Mouse (Mus musculus) MEL (cell line): ENCODE measurements around the gene Itga9. TPM values are rescaled to one million over a fixed set of nuclear protein-coding genes. Genes with fewer than 3 reads are reported as not detected.

Experiments used
- DNase-seq: peaks from one replicate; pipeline ENCODE4 v3.0.0; 2011; ENCODE audit warnings: low read depth, low spot score
- H3K27ac ChIP-seq: 2 replicates; pipeline ENCODE4 v1.5.1; 2012; ENCODE audit warnings: low read depth, mild to moderate bottlenecking, control low read depth, low read length, moderate library complexity; ENCODE audit not compliant: control insufficient read depth
- H3K27me3 ChIP-seq, 2 experiments: fragments of 150-350 bp in 1 of 2; sonication (generic) in 1 of 2; 2 replicates each; pipeline ENCODE4 v1.6.1; 2012; ENCODE audit warnings: low read length in 2 of 2, mild to moderate bottlenecking in 2 of 2, improper control_type of control experiment in 1 of 2, moderate library complexity in 1 of 2; ENCODE audit not compliant: insufficient read depth in 2 of 2, control insufficient read depth in 1 of 2
- H3K36me3 ChIP-seq, 2 experiments: 2 replicates each; pipeline ENCODE4 v1.6.1; 2012 to 2014; ENCODE audit warnings: low read length in 2 of 2, improper control_type of control experiment in 1 of 2, inconsistent platforms in 1 of 2, mild to moderate bottlenecking in 1 of 2; ENCODE audit not compliant: insufficient read depth in 2 of 2, control insufficient read depth in 1 of 2
- H3K4me1 ChIP-seq, 2 experiments: fragments of 150-350 bp in 1 of 2; sonication (generic) in 1 of 2; 2 replicates each; pipeline ENCODE4 v1.6.1; 2012; ENCODE audit warnings: low read length in 2 of 2, improper control_type of control experiment in 1 of 2, mild to moderate bottlenecking in 1 of 2; ENCODE audit not compliant: insufficient read depth in 2 of 2, control insufficient read depth in 1 of 2
- H3K4me3 ChIP-seq, 2 experiments: fragments of 150-350 bp in 1 of 2; sonication (generic) in 1 of 2; 2 replicates each; pipeline ENCODE4 v1.5.1; 2012; ENCODE audit warnings: low read depth in 2 of 2, low read length in 2 of 2, mild to moderate bottlenecking in 2 of 2, moderate library complexity in 2 of 2, control low read depth in 1 of 2, improper control_type of control experiment in 1 of 2; ENCODE audit not compliant: control insufficient read depth in 1 of 2, insufficient read depth in 1 of 2
- H3K79me2 ChIP-seq: 2 replicates; pipeline ENCODE4 v1.6.1; 2012; ENCODE audit warnings: mild to moderate bottlenecking, low read length, moderate library complexity; ENCODE audit not compliant: control insufficient read depth, poor library complexity, insufficient read depth
- H3K9ac ChIP-seq: 2 replicates; pipeline ENCODE4 v1.6.1; 2012; ENCODE audit warnings: low read depth, mild to moderate bottlenecking, control low read depth, low read length, moderate library complexity; ENCODE audit not compliant: control insufficient read depth, poor library complexity, severe bottlenecking
- H3K9me3 ChIP-seq: fragments of 150-350 bp; sonication (generic); replicated peaks from 2 replicates; pipeline ENCODE4 v1.6.1; 2012; ENCODE audit warnings: mild to moderate bottlenecking, low read length, improper control_type of control experiment, moderate library complexity; ENCODE audit not compliant: insufficient read depth
- BHLHE40 ChIP-seq: IDR thresholded peaks from 2 replicates; pipeline ENCODE4 v1.6.1; 2012; ENCODE audit warnings: low read depth, mild to moderate bottlenecking, inconsistent platforms, low read length, improper control_type of control experiment, borderline replicate concordance
- CHD2 ChIP-seq: IDR thresholded peaks from 2 replicates; pipeline ENCODE4 v1.6.1; 2011; ENCODE audit warnings: low read length, improper control_type of control experiment
- E2F4 ChIP-seq: IDR thresholded peaks from 2 replicates; pipeline ENCODE4 v1.6.1; 2011; ENCODE audit warnings: low read depth, low read length, improper control_type of control experiment, borderline replicate concordance
- EP300 ChIP-seq, 2 experiments: IDR thresholded peaks; 2 replicates each; pipeline ENCODE4 v1.6.1; 2011; ENCODE audit warnings: improper control_type of control experiment in 2 of 2, low read length in 2 of 2, low read depth in 1 of 2, mild to moderate bottlenecking in 1 of 2
- ETS1 ChIP-seq: IDR thresholded peaks from 2 replicates; pipeline ENCODE4 v1.6.1; 2012; ENCODE audit warnings: low read depth, mild to moderate bottlenecking, inconsistent platforms, low read length, improper control_type of control experiment, moderate library complexity
- GABPA ChIP-seq: IDR thresholded peaks from 2 replicates; pipeline ENCODE4 v1.6.1; 2012; ENCODE audit warnings: low read depth, mild to moderate bottlenecking, inconsistent platforms, low read length, improper control_type of control experiment, moderate library complexity
- GATA1 ChIP-seq: IDR thresholded peaks from 2 replicates; pipeline ENCODE4 v1.6.1; 2011; ENCODE audit warnings: low read depth, low read length, improper control_type of control experiment
- MEF2A ChIP-seq: IDR thresholded peaks from 2 replicates; pipeline ENCODE4 v1.6.1; 2014; ENCODE audit warnings: low read depth, mild to moderate bottlenecking, inconsistent platforms, low read length, improper control_type of control experiment; ENCODE audit not compliant: poor library complexity, insufficient replicate concordance, severe bottlenecking; ENCODE audit errors: extremely low read depth
- MXI1 ChIP-seq: IDR thresholded peaks from 2 replicates; pipeline ENCODE4 v1.6.1; 2011; ENCODE audit warnings: mild to moderate bottlenecking, low read depth, low read length, improper control_type of control experiment
- NRF1 ChIP-seq: IDR thresholded peaks from 2 replicates; pipeline ENCODE4 v1.6.1; 2014; ENCODE audit warnings: low read depth, mild to moderate bottlenecking, inconsistent platforms, low read length, improper control_type of control experiment, moderate library complexity; ENCODE audit not compliant: poor library complexity, insufficient read depth, severe bottlenecking
- POLR2A ChIP-seq, 2 experiments: IDR thresholded peaks; 2 replicates each; pipeline ENCODE4 v1.6.1; 2011 to 2012; ENCODE audit warnings: low read length in 2 of 2, mild to moderate bottlenecking in 2 of 2, control low read depth in 1 of 2, improper control_type of control experiment in 1 of 2, low read depth in 1 of 2, moderate library complexity in 1 of 2; ENCODE audit not compliant: control insufficient read depth in 1 of 2, insufficient read depth in 1 of 2, poor library complexity in 1 of 2
- RAD21 ChIP-seq: IDR thresholded peaks from 2 replicates; pipeline ENCODE4 v1.6.1; 2011; ENCODE audit warnings: mild to moderate bottlenecking, low read depth, low read length, improper control_type of control experiment
- RCOR1 ChIP-seq: IDR thresholded peaks from 2 replicates; pipeline ENCODE4 v1.6.1; 2012; ENCODE audit warnings: low read depth, mild to moderate bottlenecking, inconsistent platforms, low read length, improper control_type of control experiment
- SMC3 ChIP-seq: IDR thresholded peaks from 2 replicates; pipeline ENCODE4 v1.6.1; 2011; ENCODE audit warnings: low read depth, low read length, improper control_type of control experiment
- TBP ChIP-seq: IDR thresholded peaks from 2 replicates; pipeline ENCODE4 v1.8.0; 2011; ENCODE audit warnings: low read depth, low read length, improper control_type of control experiment
- TCF12 ChIP-seq: IDR thresholded peaks from 2 replicates; pipeline ENCODE4 v1.6.1; 2014; ENCODE audit warnings: low read depth, mild to moderate bottlenecking, inconsistent platforms, low read length, improper control_type of control experiment, moderate library complexity
- USF1 ChIP-seq: IDR thresholded peaks from 2 replicates; pipeline ENCODE4 v1.6.1; 2014; ENCODE audit warnings: low read depth, mild to moderate bottlenecking, inconsistent platforms, low read length, improper control_type of control experiment, moderate library complexity
- ZC3H11A ChIP-seq: IDR thresholded peaks from 2 replicates; pipeline ENCODE4 v1.6.1; 2012; ENCODE audit warnings: low read depth, mild to moderate bottlenecking, inconsistent platforms, low read length, improper control_type of control experiment
- ZKSCAN1 ChIP-seq: IDR thresholded peaks from 2 replicates; pipeline ENCODE4 v1.6.1; 2012; ENCODE audit warnings: low read depth, mild to moderate bottlenecking, inconsistent platforms, low read length, improper control_type of control experiment, moderate library complexity
- ZNF384 ChIP-seq: IDR thresholded peaks from 2 replicates; pipeline ENCODE4 v1.6.1; 2012; ENCODE audit warnings: low read depth, mild to moderate bottlenecking, inconsistent platforms, low read length, improper control_type of control experiment
- polyA plus RNA-seq, 2 experiments: library from polyadenylated mRNA; stranded (reverse) in 1 of 2; unstranded in 1 of 2; fragments of >175 nt in 1 of 2; fragments of >200 nt in 1 of 2; gene quantifications; 2 replicates each; pipeline versions ENCODE4 v1.2.1 to v1.2.4; 2012; ENCODE audit warnings: low replicate concordance in 2 of 2, low read depth in 1 of 2; ENCODE audit not compliant: insufficient read length in 2 of 2, insufficient read depth in 1 of 2, missing spikeins in 1 of 2
- total RNA-seq: library from RNA; depleted of rRNA; stranded (reverse); fragments of 300-350 nt; gene quantifications from 2 replicates; pipeline ENCODE4 v1.2.3, GENCODE M21; 2012

Gene Itga9
- total and polyA plus RNA-seq, 3 experiments = 0.19 to 0.21 TPM; not detected in 1

DNA sequence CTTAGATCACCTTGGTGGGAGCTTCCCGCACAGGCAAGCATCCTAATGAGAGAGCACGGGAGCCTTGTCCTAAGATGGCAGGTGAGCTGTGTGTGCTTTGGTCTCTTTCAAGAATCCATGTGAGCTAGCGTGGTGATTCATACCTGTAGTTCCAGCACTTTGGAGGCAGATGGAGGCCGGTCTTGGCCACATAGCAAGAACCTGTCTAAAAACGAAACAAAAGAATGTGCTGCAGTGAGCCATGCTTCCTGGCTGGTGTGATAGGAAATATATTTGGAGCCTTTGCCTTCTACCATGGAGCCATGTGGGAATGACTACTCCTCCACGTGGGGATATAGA lies 275.4 kb downstream of the Itga9 start:
- Histone ChIP-seq H3K4me3 (no peak overlapping the region), H3K4me1 (peaks cover 0 to 3% of the 10 kb centered on the region in 2 experiments; a peak in 1 of 4 replicates), H3K27me3 (no peaks in the 10 kb centered on the region), H3K79me2 (no peaks in the 10 kb centered on the region), H3K27ac (no peak overlapping the region), H3K9ac (no peak overlapping the region), H3K9me3 (no peaks in the 10 kb centered on the region), H3K36me3 (no peaks in the 10 kb centered on the region)
- TF ChIP-seq RCOR1 (no peak), GABPA (no peak), CHD2 (no peak), TCF12 (no peak), MEF2A (no peak), POLR2A (IDR thresholded peaks at IDR 0.05; ENCODE audit: control insufficient read depth in 1 of 2, insufficient read depth in 1 of 2, low read depth in 1 of 2, low read length in 2 of 2, poor library complexity in 1 of 2) (no peak), USF1 (no peak), BHLHE40 (no peak), NRF1 (no peak), TBP (no peak), MXI1 (no peak), ZNF384 (no peak), SMC3 (no peak), ETS1 (no peak), ZKSCAN1 (no peak), RAD21 (no peak), E2F4 (no peak)
- no peak for DNase-seq

GRCm38 (mm10) chr9:118883150-118883549 lies 276.7 kb downstream of the Itga9 start:
- no peaks in the 10 kb centered on the region for H3K9me3 ChIP-seq
- H3K27me3 ChIP-seq = no peaks in the 10 kb centered on the region
- H3K79me2 ChIP-seq = no peaks in the 10 kb centered on the region
- no peak for DNase-seq
- H3K4me1 ChIP-seq = peaks cover 0 to 3% of the 10 kb centered on the region in 2 experiments; a peak in 1 of 4 replicates
- no peaks in the 10 kb centered on the region for H3K36me3 ChIP-seq
- no peak overlapping the region for H3K27ac ChIP-seq
- no peak for TF ChIP-seq ZC3H11A
- TF ChIP-seq MEF2A = no peak
- TF ChIP-seq TBP = no peak
- TF ChIP-seq NRF1 = no peak
- TF ChIP-seq BHLHE40 = no peak
- TF ChIP-seq GATA1 = no peak
- TF ChIP-seq EP300 (IDR thresholded peaks at IDR 0.05; ENCODE audit: low read depth in 1 of 2, low read length in 2 of 2) = no peak
- TF ChIP-seq RAD21 = no peak
- no peak overlapping the region for H3K9ac ChIP-seq
- H3K4me3 ChIP-seq = no peak overlapping the region
